Mouse (Mus musculus): ENCODE results near the gene Fance.

GRCm38 (mm10) chr17:28300850-28301249 is 12.5 kb upstream of the Fance start:
- TF ChIP-seq CTCF (IDR thresholded peaks at IDR 0.05; ENCODE audit: low read depth) (no peak), EP300 (IDR thresholded peaks at IDR 0.05; ENCODE audit: low read depth) (no peak)
